Mouse (Mus musculus): ENCODE measurements at regions not wholly inside any gene's neighbourhood (a gene's known extent, or its start where the extent isn't known, plus 50 kb on each side); places are given as distances from the start of the nearest gene placed in this dataset.

DNA sequence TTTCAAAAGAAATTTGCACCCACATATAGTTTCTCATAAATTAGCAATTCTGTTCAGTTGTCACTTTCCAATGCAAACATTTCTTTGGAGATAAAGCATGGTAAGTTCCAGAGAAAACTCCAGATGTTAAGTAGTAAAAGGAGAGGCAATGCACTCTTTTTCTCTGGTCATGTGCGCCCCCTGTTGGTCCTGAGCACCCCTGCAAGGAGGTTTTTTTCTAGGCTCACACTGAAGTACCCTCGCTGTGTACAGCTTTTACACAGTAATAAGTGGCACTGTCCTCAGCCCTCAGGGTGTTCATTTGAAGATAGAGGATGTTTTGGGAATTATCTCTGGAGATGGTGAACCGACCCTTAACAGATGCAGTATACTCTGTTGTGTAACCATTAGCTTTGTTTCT lies 678.8 kb downstream of the Adam6a start:
- Histone ChIP-seq H3K4me3 (ENCODE audit: low read depth, low read length) (no peak overlapping the region), H3K4me2 (ENCODE audit: low read depth, low read length) (no peak overlapping the region), H3K36me3 (ENCODE audit: control insufficient read depth, insufficient read depth, low read length) (no peaks in the 10 kb centered on the region), H3K9me3 (ENCODE audit: control insufficient read depth, low read length) (peaks cover 14% of the 10 kb centered on the region; the same call in 1 of the 2 replicates), H3K27ac (replicated peaks; ENCODE audit: low read depth, low read length) (no peak overlapping the region), H3K9ac (ENCODE audit: low read depth, low read length) (no peak overlapping the region), H3K27me3 (replicated peaks; ENCODE audit: control insufficient read depth, insufficient read depth, low read length) (no peaks in the 10 kb centered on the region), H3K4me1 (ENCODE audit: control insufficient read depth, insufficient read depth, low read length) (no peaks in the 10 kb centered on the region)
- ATAC-seq (ENCODE audit: low read depth) (no peak), DNase-seq (ENCODE audit: low spot score) (no peak)
- 28% methylated on average over 3 of the region's 3 CpGs for WGBS
